Mouse (Mus musculus) heart, postnatal 0 days (tissue): ENCODE data around the gene Aldh1b1. TPM values are rescaled to one million over a fixed set of nuclear protein-coding genes. Genes with fewer than 3 reads are reported as not detected.
A peak's percentile ranks its signal among the peaks of the same experiment; 100 is the strongest.

Source experiments
- ATAC-seq: fragments of 200-750 bp; cut with Nextera tagmentation; 2 replicates; pipeline ENCODE4 v1.8.0; 2017; ENCODE audit warnings: low read depth, moderate number of reproducible peaks, moderate library complexity; ENCODE audit not compliant: insufficient read depth
- DNase-seq: peaks from one replicate; pipeline ENCODE4 v3.0.0-alpha.2; 2016; ENCODE audit warnings: low spot score
- H3K27ac ChIP-seq: fragments of 300-500 bp; sonication (generic); 2 replicates; pipeline ENCODE4 v1.5.1; 2014; ENCODE audit warnings: low read depth, mild to moderate bottlenecking
- H3K27me3 ChIP-seq: fragments of 300-500 bp; sonication (generic); 2 replicates; pipeline ENCODE4 v1.6.1; 2014; ENCODE audit warnings: low read length, mixed read lengths; ENCODE audit not compliant: control insufficient read depth, insufficient read depth
- H3K36me3 ChIP-seq: fragments of 300-500 bp; sonication (generic); replicated peaks from 2 replicates; pipeline ENCODE4 v1.6.1; 2014; ENCODE audit warnings: low read length, mixed read lengths; ENCODE audit not compliant: control insufficient read depth, insufficient read depth
- H3K4me1 ChIP-seq: fragments of 300-500 bp; sonication (generic); 2 replicates; pipeline ENCODE4 v1.6.1; 2014; ENCODE audit warnings: antibody characterized with exemption; ENCODE audit not compliant: control insufficient read depth, insufficient read depth
- H3K4me2 ChIP-seq: fragments of 300-500 bp; sonication (generic); 2 replicates; pipeline ENCODE4 v1.6.1; 2014; ENCODE audit warnings: low read depth, mild to moderate bottlenecking, low read length, moderate library complexity
- H3K4me3 ChIP-seq: fragments of 300-500 bp; sonication (generic); 2 replicates; pipeline ENCODE4 v1.5.1; 2014; ENCODE audit warnings: low read depth, low read length
- H3K9ac ChIP-seq: fragments of 300-500 bp; sonication (generic); replicated peaks from 2 replicates; pipeline ENCODE4 v1.6.1; 2014; ENCODE audit warnings: low read depth, low read length, mixed read lengths
- H3K9me3 ChIP-seq: fragments of 300-500 bp; sonication (generic); replicated peaks from 2 replicates; pipeline ENCODE4 v1.6.1; 2016; ENCODE audit warnings: low read length; ENCODE audit not compliant: control insufficient read depth
- CTCF ChIP-seq: IDR thresholded peaks from 2 replicates; pipeline ENCODE4 v1.5.1; 2016; ENCODE audit warnings: antibody characterized with exemption, control low read depth, low read depth
- EP300 ChIP-seq: IDR thresholded peaks from 2 replicates; pipeline ENCODE4 v1.6.1; 2016; ENCODE audit warnings: antibody characterized with exemption, low read depth
- WGBS: fragments of 180-500 bp; shearing (Covaris S2); extraction: QIAGEN DNeasy Blood & Tissue Kit; methylation state at CpG from one replicate; pipeline ENCODE4 v1.1.7; 2014; 5-methylcytosine and 5-hydroxymethylcytosine counted together
- polyA plus RNA-seq: library from polyadenylated mRNA; unstranded; fragments of >200 nt; fragmentation: Nextera tagmentation; extraction: Ambion mirVana; gene quantifications from 2 replicates; pipeline ENCODE4 v1.2.1, GENCODE M21; 2015
- total RNA-seq: library from RNA; depleted of rRNA; stranded (reverse); fragments of >200 nt; gene quantifications from 2 replicates; pipeline ENCODE4 v1.2.3, GENCODE M21; 2014; ENCODE audit warnings: low replicate concordance

The Aldh1b1 gene
- total and polyA plus RNA-seq, 2 experiments from 2014 or later = 200 to 238 TPM

GRCm38 (mm10) chr4:45821995-45822394 is 23.2 kb downstream of the Aldh1b1 start:
- Histone ChIP-seq H3K4me2 (no peak overlapping the region), H3K27ac (no peak overlapping the region), H3K4me3 (no peak overlapping the region), H3K27me3 (peaks cover 30% of the 10 kb centered on the region), H3K4me1 (peaks cover 19% of the 10 kb centered on the region), H3K36me3 (no peaks in the 10 kb centered on the region), H3K9me3 (no peaks in the 10 kb centered on the region), H3K9ac (no peak overlapping the region)
- WGBS = 73% methylated on average over 3 of the region's 3 CpGs
- ATAC-seq (no peak), DNase-seq (no peak)
- TF ChIP-seq CTCF (0 out of 2 replicates have a peak, but pooled peaks have one; percentile 5), EP300 (no peak)

GRCm38 (mm10) chr4:45822781-45823575 is 24.2 kb downstream of the Aldh1b1 start:
- Histone ChIP-seq H3K4me1 (peaks cover 19% of the 10 kb centered on the region), H3K27me3 (peaks cover 40% of the 10 kb centered on the region), H3K4me3 (no peak overlapping the region), H3K9me3 (no peaks in the 10 kb centered on the region), H3K4me2 (no peak overlapping the region), H3K9ac (no peak overlapping the region), H3K36me3 (no peaks in the 10 kb centered on the region), H3K27ac (no peak overlapping the region)
- WGBS = 40% methylated on average over 11 of the region's 11 CpGs
- ATAC-seq = no peak
- no peak for DNase-seq
- TF ChIP-seq CTCF = no peak
- TF ChIP-seq EP300 = no peak

GRCm38 (mm10) chr4:45824049-45824760 is 25.4 kb downstream of the Aldh1b1 start:
- no peak for ATAC-seq
- H3K36me3 ChIP-seq = no peaks in the 10 kb centered on the region
- DNase-seq = no peak
- H3K4me3 ChIP-seq = no peak overlapping the region
- peaks cover 13% of the 10 kb centered on the region for H3K4me1 ChIP-seq
- H3K4me2 ChIP-seq = no peak overlapping the region
- 23% methylated on average over 10 of the region's 10 CpGs for WGBS
- TF ChIP-seq CTCF (no peak), EP300 (no peak)
- H3K9me3 ChIP-seq = no peaks in the 10 kb centered on the region
- H3K9ac ChIP-seq = no peak overlapping the region
- peaks cover 47% of the 10 kb centered on the region for H3K27me3 ChIP-seq
- H3K27ac ChIP-seq = no peak overlapping the region

- Histone ChIP-seq H3K27me3 (peaks cover 47% of the 10 kb centered on the region), H3K9me3 (no peaks in the 10 kb centered on the region), H3K4me3 (no peak overlapping the region), H3K4me1 (peaks cover 9% of the 10 kb centered on the region), H3K9ac (no peak overlapping the region), H3K4me2 (no peak overlapping the region), H3K27ac (no peak overlapping the region), H3K36me3 (no peaks in the 10 kb centered on the region)
- WGBS = 48% methylated on average over 14 of the region's 14 CpGs
- ATAC-seq = no peak
- no peak for DNase-seq
- TF ChIP-seq CTCF (no peak), EP300 (no peak)
These were observed 26.1 kb downstream of the Aldh1b1 start for GRCm38 (mm10) chr4:45824761-45825556.

- 3% methylated on average over 79 of the region's 91 CpGs for WGBS
- Histone ChIP-seq H3K4me2 (peak within 1 kb of the TSS; percentile 85), H3K27me3 (peaks cover 47% of the 10 kb centered on the region), H3K4me3 (peak within 1 kb of the TSS; percentile 50), H3K4me1 (no peaks in the 10 kb centered on the region), H3K9ac (peak within 1 kb of the TSS; percentile 52), H3K27ac (no peak within 1 kb of the TSS), H3K36me3 (no peaks in the 10 kb centered on the region), H3K9me3 (no peaks in the 10 kb centered on the region)
- ATAC-seq = peak; percentile 66; the same call in 1 of the 2 replicates
- TF ChIP-seq EP300 (no peak), CTCF (no peak)
- DNase-seq = no peak
These were observed 27.6 kb downstream of the Aldh1b1 start, which contains the start of gene Igfbpl1 for GRCm38 (mm10) chr4:45826275-45827040. Gene Igfbpl1 (minus strand): TSS chr4:45826923.
